Mouse (Mus musculus) embryonic fibroblast, embryonic 13.5 days (primary cell): ENCODE measurements around the gene Astn2.

Experiments used
- CTCF ChIP-seq: IDR thresholded peaks from 2 replicates; pipeline ENCODE4 v1.5.1; 2011; ENCODE audit warnings: mild to moderate bottlenecking, control low read depth, low read length, moderate library complexity, borderline replicate concordance; ENCODE audit not compliant: insufficient read depth
- POLR2A ChIP-seq: IDR thresholded peaks from 2 replicates; pipeline ENCODE4 v1.6.1; 2011; ENCODE audit warnings: low read depth, mild to moderate bottlenecking, control low read depth, low read length, moderate library complexity

DNA sequence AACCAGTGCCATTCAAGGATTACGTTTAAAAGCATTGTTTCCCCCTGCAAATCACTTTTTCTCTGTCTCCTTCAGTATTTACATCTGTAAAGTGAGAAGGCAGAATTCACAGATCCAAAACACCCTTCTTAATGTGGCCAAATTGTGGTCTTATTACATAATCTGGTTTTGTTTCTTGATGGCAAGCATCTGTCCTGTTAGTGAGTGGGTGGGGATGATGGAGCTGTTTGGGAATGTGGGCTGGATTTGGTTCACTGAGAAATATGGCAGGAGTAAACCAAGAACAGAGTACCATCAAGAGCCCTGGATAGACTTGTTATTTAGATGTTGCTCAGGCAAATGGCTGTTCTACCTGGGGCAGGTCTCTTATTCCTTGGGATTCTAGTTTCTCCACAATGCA, 484.1 kb downstream of the Astn2 start:
- TF ChIP-seq POLR2A (no peak), CTCF (no peak)
